Mouse (Mus musculus): ENCODE measurements around the gene 1700042G07Rik. TPM values are rescaled to one million over a fixed set of nuclear protein-coding genes. Genes with fewer than 3 reads are reported as not detected.

Gene 1700042G07Rik
- polyA plus RNA-seq, 1 experiment from 2014 or later: not detected

GRCm38 (mm10) chr4:116221140-116221851, 48.1 kb downstream of the 1700042G07Rik start, which contains the start of gene Pik3r3:
TSS of gene Pik3r3 (plus strand) at chr4:116221618.
- peaks cover 3% of the 10 kb centered on the region; the same call in 1 of the 2 replicates for H3K4me1 ChIP-seq (ENCODE audit: control insufficient read depth, insufficient read depth, low read length)
- peak within 1 kb of the TSS; percentile 76 for H3K4me3 ChIP-seq (ENCODE audit: low read depth, low read length)
- peak; percentile 100 for ATAC-seq (replicated peaks; ENCODE audit: insufficient number of reproducible peaks, low FRiP score, low TSS enrichment)
- peak within 1 kb of the TSS; percentile 98 for H3K27ac ChIP-seq (ENCODE audit: low read depth, low read length)
- no peaks in the 10 kb centered on the region for H3K36me3 ChIP-seq (ENCODE audit: control insufficient read depth, insufficient read depth, low read length)
- H3K9ac ChIP-seq (ENCODE audit: low read depth, low read length): peak within 1 kb of the TSS; percentile 98
- WGBS (ENCODE audit: insufficient replicate concordance): under 1% methylated on average over 49 of the region's 53 CpGs
- H3K4me2 ChIP-seq: peak within 1 kb of the TSS; percentile 83
- no peaks in the 10 kb centered on the region for H3K27me3 ChIP-seq (ENCODE audit: control insufficient read depth, insufficient read depth, low read length)
- no peaks in the 10 kb centered on the region for H3K9me3 ChIP-seq (replicated peaks; ENCODE audit: control insufficient read depth, low read length)

- H3K27ac ChIP-seq (ENCODE audit: low read depth, low read length): peak overlapping the region; percentile 98
- no peaks in the 10 kb centered on the region for H3K27me3 ChIP-seq (ENCODE audit: control insufficient read depth, insufficient read depth, low read length)
- H3K4me1 ChIP-seq (ENCODE audit: control insufficient read depth, insufficient read depth, low read length): peaks cover 3% of the 10 kb centered on the region; the same call in 1 of the 2 replicates
- peak overlapping the region; percentile 76 for H3K4me3 ChIP-seq (ENCODE audit: low read depth, low read length)
- no peaks in the 10 kb centered on the region for H3K9me3 ChIP-seq (replicated peaks; ENCODE audit: control insufficient read depth, low read length)
- H3K36me3 ChIP-seq (ENCODE audit: control insufficient read depth, insufficient read depth, low read length): no peaks in the 10 kb centered on the region
- peak overlapping the region; percentile 93 for H3K9ac ChIP-seq (ENCODE audit: low read depth, low read length)
- peak overlapping the region; percentile 83 for H3K4me2 ChIP-seq
- no peak for ATAC-seq (replicated peaks; ENCODE audit: insufficient number of reproducible peaks, low FRiP score, low TSS enrichment)
- WGBS (ENCODE audit: insufficient replicate concordance): under 1% methylated on average over 23 of the region's 23 CpGs
These were observed 49.0 kb downstream of the 1700042G07Rik start for GRCm38 (mm10) chr4:116221996-116222842.

- H3K36me3 ChIP-seq (ENCODE audit: control insufficient read depth, insufficient read depth, low read length): no peaks in the 10 kb centered on the region
- no peak for ATAC-seq (replicated peaks; ENCODE audit: insufficient number of reproducible peaks, low FRiP score, low TSS enrichment)
- 8% methylated on average over 6 of the region's 6 CpGs for WGBS (ENCODE audit: insufficient replicate concordance)
- peaks cover 3% of the 10 kb centered on the region; the same call in 1 of the 2 replicates for H3K4me1 ChIP-seq (ENCODE audit: control insufficient read depth, insufficient read depth, low read length)
- peak overlapping the region; percentile 76 for H3K4me3 ChIP-seq (ENCODE audit: low read depth, low read length)
- H3K4me2 ChIP-seq: peak overlapping the region; percentile 83
- peak overlapping the region; percentile 98; the same call in 1 of the 2 replicates for H3K27ac ChIP-seq (ENCODE audit: low read depth, low read length)
- H3K9ac ChIP-seq (ENCODE audit: low read depth, low read length): peak overlapping the region; percentile 93
- no peaks in the 10 kb centered on the region for H3K27me3 ChIP-seq (ENCODE audit: control insufficient read depth, insufficient read depth, low read length)
- no peaks in the 10 kb centered on the region for H3K9me3 ChIP-seq (replicated peaks; ENCODE audit: control insufficient read depth, low read length)
These were observed 49.6 kb downstream of the 1700042G07Rik start for GRCm38 (mm10) chr4:116222843-116223119.

Other genes starting within 250 kb of the 1700042G07Rik start
- not detected in 2 replicates for gene Dmbx1, start 233.4 kb upstream of the 1700042G07Rik start, polyA plus RNA-seq (2014; fragmentation: Nextera tagmentation; extraction: Ambion mirVana)
- gene Faah, start 155.4 kb upstream of the 1700042G07Rik start, polyA plus RNA-seq (2014; fragmentation: Nextera tagmentation; extraction: Ambion mirVana): 0.94 and 1.1 TPM in 2 replicates
- gene Nsun4, start 119.5 kb upstream of the 1700042G07Rik start, polyA plus RNA-seq (2014; fragmentation: Nextera tagmentation; extraction: Ambion mirVana): 25.9 and 27.8 TPM in 2 replicates
- gene Uqcrh, start 98.3 kb upstream of the 1700042G07Rik start, polyA plus RNA-seq (2014; fragmentation: Nextera tagmentation; extraction: Ambion mirVana): 941 and 954 TPM in 2 replicates
- gene Lrrc41, start 98.1 kb upstream of the 1700042G07Rik start, polyA plus RNA-seq (2014; fragmentation: Nextera tagmentation; extraction: Ambion mirVana): 61.0 and 61.3 TPM in 2 replicates
- gene Rad54l, start 49.7 kb upstream of the 1700042G07Rik start, polyA plus RNA-seq (2014; fragmentation: Nextera tagmentation; extraction: Ambion mirVana): 24.3 and 29.1 TPM in 2 replicates
- 57.9 and 62.2 TPM in 2 replicates for gene Pomgnt1, start 49.5 kb upstream of the 1700042G07Rik start, polyA plus RNA-seq (2014; fragmentation: Nextera tagmentation; extraction: Ambion mirVana)
- 1.6 and 2.3 TPM in 2 replicates for gene Lurap1, start 22.0 kb upstream of the 1700042G07Rik start, polyA plus RNA-seq (2014; fragmentation: Nextera tagmentation; extraction: Ambion mirVana)
- not detected in 2 replicates for gene Tspan1, start 5.8 kb upstream of the 1700042G07Rik start, polyA plus RNA-seq (2014; fragmentation: Nextera tagmentation; extraction: Ambion mirVana)
- not detected in 2 replicates for gene Gm49337, start within 50 bp of the 1700042G07Rik start, polyA plus RNA-seq (2014; fragmentation: Nextera tagmentation; extraction: Ambion mirVana)
- gene Pik3r3, start 48.2 kb downstream of the 1700042G07Rik start, polyA plus RNA-seq (2014; fragmentation: Nextera tagmentation; extraction: Ambion mirVana): 21.5 and 22.4 TPM in 2 replicates

Measured in heart, embryonic 11.5 days (tissue).